Mouse (Mus musculus) activated CD4-positive, CD25-positive, alpha-beta regulatory T cell, adult 9 weeks (primary cell): ENCODE data around the gene Sec61a2. TPM values are rescaled to one million over a fixed set of nuclear protein-coding genes. Genes with fewer than 3 reads are reported as not detected.

Source experiments
- polyA plus RNA-seq: library from polyadenylated mRNA; unstranded; fragments of 100-300 nt; shearing (Covaris generic); gene quantifications from one replicate; pipeline ENCODE4 v1.2.1, GENCODE M21; 2017

The Sec61a2 gene
- 23.1 TPM for polyA plus RNA-seq

GRCm38 (mm10) chr2:5894843-5895570 is at the start of gene Sec61a2:
Sec61a2 (minus strand) TSS chr2:5895432.

GRCm38 (mm10) chr2:5942416-5943032 is 47.3 kb upstream of the Sec61a2 start, which contains the start of gene Dhtkd1:
Dhtkd1 (minus strand) TSS chr2:5942792.

GRCm38 (mm10) chr2:5862834-5863233 is 32.4 kb downstream of the Sec61a2 start, which contains the start of gene Gm13199:
Gm13199 (minus strand) TSS chr2:5862934.

GRCm38 (mm10) chr2:5844873-5845631 is 50.2 kb downstream of the Sec61a2 start, which contains the start of the genes Nudt5 and Cdc123:
Nudt5 (plus strand) TSS chr2:5845019.
Cdc123 (minus strand) TSS chr2:5845164.

Other genes starting within 250 kb of the Sec61a2 start
- gene Camk1d, start 180.9 kb downstream of the Sec61a2 start, polyA plus RNA-seq = 21.4 TPM
- 51.3 TPM for gene Nudt5, start 50.4 kb downstream of the Sec61a2 start, polyA plus RNA-seq
- gene Cdc123, start 50.3 kb downstream of the Sec61a2 start, polyA plus RNA-seq = 200 TPM
- 2.3 TPM for gene Gm13199, start 32.5 kb downstream of the Sec61a2 start, polyA plus RNA-seq
- not detected for gene Dhtkd1, start 47.4 kb upstream of the Sec61a2 start, polyA plus RNA-seq
- gene Upf2, start 56.0 kb upstream of the Sec61a2 start, polyA plus RNA-seq = 19.2 TPM
- not detected for gene Proser2, start 234.8 kb upstream of the Sec61a2 start, polyA plus RNA-seq